Mouse (Mus musculus) heart, postnatal 4 days (tissue): ENCODE results near the gene Mx1. TPM values are rescaled to one million over a fixed set of nuclear protein-coding genes. Genes with fewer than 3 reads are reported as not detected.

ENCODE experiments used
- DNase-seq: peaks from one replicate; pipeline ENCODE4 v3.0.0; 2021
- total RNA-seq, 2 experiments: library from RNA; stranded (reverse); gene quantifications; 2 replicates each; pipeline ENCODE4 v1.2.3; 2021

The Mx1 gene
- total RNA-seq, 2 experiments from 2014 or later: 0.25 to 0.74 TPM

DNA sequence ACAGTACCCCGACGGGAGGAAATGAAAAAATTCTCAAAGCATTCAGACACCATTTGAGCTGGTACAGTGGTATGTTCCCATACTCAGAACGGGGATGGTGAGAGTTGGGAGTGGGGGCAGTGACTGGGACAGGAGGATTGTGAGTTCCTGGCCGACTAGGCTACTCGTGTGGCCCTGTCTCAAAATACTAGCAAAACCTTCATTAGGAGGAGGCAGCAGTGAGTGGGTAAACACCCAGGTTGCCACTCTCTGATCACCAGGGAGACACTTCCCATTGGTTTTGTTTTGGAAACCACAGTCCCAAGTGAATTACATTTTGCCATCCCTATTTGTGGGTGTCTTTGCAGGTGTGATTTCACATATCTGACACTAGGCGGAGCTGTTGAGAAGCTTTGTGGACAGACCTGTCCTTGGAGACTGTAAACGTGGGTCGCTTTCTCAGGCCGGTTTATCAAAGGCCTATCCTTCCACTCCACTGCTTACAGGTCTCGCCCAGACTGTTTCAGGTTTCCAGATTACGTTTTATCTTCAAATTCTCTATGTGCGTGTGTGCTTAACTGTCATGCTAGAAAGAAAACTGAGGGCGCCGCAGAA lies 18.9 kb downstream of the Mx1 start:
- DNase-seq: peak; percentile 53

DNA sequence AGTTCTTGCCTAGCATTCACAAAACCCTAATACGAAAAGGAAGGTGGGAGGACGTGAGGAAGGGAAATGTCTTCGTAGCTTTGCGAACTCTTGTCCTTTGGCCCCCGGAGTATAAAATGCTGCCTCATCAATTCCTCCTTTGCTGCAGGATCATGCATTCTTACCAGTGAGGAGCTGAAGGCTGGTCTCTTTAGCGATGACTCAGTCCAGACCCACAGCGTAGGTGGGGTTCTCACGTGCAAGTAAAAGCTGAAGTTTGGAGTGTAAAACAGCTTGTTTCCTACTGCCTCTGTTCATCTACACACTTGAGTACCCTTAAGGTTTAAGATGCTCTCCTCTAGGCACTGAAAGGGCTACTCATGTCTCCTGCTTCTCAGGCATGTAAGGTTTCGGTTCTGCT lies 20.7 kb downstream of the Mx1 start:
- DNase-seq: no peak

DNA sequence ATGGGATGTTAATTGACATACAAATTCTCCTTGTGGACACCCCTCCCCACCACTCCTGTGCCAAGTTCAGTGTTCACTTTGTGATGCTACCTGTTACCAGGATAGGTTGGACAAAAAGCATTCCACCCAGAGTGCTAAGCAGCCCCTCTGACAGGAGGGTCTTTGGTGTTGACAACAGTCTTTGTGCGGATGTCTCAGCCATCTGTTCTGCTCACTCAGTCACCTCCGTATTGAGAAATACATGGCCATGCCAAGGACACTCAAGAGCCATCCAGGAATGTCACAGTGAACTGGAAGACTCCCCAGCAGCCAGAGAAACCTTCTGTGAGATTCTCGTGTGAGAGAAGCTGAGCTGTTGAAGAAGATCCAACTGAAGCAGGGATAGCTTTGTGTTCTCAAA lies 24.5 kb downstream of the Mx1 start:
- no peak for DNase-seq

DNA sequence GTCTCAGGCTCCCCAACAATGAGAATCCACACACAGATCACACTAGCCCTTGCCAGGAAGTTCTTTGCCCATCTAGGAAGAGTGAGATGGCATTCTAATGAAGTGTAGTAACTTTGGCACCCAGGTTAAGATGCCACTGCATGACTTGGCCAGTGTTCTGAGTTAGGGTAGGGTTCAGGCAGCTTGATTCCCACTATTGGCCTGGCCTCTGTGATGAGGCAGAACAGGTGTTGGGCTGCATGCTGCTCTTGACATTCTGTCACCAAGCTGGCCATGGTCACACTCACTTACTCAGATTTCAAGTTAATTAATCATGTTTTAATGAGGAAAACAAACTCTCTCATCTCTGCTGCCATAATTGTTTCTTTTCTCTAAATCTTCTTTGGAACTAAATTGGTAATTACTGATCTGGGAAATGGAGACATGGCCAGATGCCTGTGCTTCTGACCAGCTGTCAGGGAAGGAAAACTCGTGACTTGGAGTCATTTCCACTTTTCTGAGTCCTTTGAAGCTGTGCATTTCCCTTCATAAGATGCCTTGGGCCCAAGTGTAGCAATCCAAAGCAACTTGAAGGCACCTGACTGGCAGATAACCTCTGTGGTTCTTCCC lies 25.2 kb downstream of the Mx1 start:
- no peak for DNase-seq

DNA sequence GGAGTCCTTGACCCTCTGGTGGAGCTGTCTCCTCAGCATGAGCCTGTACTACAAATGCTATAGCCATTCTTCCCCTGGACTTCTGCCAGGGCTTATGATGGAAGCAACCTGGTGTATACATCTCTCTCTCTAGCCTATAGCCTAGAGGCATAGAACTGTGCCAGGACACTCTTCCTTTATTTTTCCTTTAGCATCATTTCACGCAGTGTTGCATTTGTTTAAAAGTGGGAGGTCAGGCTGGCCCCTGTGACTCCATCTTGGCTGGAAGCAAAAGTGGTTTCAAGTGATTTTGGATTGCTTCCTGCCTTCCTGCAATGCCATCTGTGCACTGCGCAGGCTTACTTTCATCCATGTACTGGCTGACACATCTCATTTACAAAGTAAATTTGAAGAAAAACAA lies 28.5 kb downstream of the Mx1 start:
- no peak for DNase-seq

DNA sequence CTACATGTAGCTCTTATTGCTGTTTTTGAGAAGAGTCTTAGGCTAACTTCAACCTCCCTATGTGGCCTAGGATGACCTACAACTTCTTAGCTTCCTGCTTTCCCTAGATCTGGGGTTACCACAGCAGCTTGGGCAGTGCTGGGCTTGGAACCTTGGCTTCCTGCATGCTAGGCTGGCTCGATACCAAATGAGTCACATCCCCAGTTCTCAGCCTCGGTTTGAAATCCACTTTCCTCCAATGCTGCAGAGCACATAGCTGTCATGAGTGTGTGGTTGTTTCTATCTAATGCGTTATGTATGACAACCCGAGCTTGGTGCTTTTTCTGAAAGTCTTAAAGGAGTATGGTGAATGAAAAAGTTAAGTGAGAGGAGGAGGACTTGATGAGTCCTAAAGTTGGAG lies 31.4 kb downstream of the Mx1 start:
- DNase-seq: peak; percentile 51

DNA sequence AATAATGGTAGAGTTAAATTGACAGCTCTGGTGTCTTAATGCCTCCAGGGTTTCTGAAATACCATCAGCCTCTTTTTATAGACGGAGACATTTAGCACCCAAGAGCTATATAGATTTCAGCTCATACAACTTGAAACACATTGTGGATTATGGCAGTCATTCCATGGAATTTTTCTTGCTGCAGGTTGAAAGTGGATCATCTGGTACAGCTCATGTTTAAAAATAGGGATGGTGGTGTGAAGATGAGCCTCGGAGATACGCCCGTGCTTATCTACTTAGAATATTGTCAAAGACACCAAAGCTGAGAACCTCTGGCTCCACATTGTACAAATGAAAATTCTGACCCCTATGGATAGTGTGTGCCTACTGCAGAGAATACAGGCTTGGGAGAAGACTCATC lies 32.6 kb downstream of the Mx1 start:
- no peak for DNase-seq

DNA sequence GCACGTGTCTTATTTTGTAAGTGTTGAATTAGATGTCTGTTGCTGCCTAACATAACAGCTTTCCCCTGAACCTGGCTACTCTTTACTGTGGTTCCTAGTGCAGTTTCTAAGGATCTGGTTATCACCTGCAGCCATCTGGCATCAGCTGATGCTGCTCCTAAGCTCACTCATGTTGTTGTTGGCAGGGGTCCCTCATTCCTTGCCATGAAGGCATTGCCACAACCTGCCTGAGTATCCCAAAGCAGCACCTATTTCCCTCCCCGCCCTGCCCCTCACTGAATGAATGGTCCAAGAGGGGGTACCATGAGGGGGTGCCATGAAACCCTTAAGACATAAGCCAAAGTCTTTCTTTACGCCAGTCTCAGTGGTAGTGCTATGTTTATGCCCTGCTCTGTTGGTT lies 34.7 kb downstream of the Mx1 start:
- no peak for DNase-seq

DNA sequence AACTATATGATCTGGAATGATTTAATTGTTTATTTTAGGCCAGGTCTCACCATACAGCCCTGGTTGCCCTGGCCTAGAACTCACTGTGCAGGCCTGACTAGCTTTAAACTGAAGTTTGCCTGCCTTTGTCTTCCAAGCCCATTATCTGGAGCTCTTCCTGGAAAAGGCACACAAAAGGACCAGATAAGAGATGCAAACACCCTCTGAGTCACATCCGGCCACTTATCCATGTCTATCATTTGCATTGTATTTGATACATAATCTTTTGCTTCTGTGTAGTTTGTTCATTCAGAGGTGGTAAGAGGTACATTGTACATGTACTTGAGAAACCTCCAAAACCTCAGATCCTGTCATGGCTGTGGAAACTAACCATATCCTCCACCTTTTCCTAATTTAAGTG lies 39.1 kb downstream of the Mx1 start:
- DNase-seq: no peak

DNA sequence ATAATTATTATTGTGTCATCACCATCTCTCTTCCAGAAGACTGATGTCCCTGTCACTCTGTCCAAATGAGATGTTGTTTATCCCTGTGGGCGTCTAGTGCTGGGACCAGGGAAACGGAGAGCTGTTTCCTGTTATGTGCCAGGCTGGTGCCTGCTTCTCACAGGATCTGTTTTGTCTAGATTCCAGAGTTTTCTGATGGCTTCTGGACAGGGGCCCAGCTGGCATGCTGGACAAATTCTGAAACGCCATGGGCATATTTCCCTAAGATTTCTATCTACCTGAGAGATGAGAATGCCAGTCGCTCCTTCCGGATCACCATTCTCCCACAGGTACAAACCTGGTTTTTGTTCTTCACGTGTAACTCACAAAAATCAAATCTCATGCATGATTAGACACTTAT lies 41.0 kb downstream of the Mx1 start:
- no peak for DNase-seq

DNA sequence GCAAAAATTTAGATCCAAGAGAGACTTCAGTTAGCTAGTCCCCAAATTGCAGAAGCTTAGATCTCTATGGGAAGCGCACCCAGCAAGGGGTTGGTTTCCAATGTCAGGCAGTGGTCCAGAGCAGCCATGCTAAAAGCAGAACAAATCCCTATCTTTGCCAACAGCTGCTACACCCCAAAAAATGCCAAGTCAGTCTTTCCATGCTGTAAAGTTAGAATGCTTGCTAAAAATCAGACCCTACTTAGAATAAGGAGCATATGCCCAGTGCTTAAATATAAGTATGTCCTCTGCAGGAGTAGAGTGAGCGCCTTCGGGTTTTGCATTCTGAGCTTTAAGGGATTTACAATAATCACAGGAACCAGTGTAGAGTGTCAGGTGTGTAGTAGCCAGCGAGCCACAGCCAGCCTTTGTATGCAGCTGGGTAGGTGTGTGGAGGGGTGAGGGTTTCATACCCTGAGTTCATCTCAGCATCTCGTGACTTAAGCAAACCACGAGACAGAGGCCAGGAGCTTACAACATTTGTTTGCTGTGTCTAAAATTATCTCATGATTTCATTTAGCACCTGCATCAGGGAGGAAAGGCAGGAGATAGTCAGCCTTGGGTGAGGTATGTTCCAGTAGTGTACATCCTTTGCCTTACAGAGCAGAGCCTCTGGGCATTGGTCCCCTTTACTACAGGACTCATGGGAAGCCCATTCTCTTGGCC lies 43.8 kb downstream of the Mx1 start:
- no peak for DNase-seq

DNA sequence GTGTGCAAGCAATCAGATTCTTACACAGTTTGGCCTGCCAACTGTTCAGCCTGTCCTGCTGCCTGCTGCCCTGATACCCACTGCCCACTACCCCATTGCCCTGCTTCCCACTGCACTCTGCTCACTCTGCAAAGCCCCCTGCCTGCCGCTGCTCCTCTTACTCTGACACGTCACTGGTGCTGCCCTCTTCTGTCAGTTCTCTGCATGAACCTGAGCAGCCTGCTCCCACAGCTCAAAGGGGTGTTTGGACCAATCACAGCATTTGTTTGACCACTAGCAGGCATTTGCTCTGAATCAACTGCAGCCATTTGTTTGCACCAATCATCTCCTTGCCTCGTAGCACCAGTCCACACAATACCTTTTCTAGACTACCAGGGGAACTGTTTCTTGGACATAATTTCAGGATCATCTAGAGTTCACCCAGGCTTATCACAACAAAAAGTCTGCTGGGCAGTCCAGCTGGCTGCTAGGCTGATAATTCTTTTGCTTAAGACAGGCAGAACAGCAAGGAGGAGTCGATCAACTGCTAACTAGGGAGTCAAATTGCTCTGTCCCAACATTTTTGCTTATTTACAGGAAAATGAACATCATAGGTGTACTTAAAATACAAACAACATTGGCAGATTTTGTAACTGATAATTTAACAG lies 44.7 kb downstream of the Mx1 start:
- peak; percentile 80 for DNase-seq

DNA sequence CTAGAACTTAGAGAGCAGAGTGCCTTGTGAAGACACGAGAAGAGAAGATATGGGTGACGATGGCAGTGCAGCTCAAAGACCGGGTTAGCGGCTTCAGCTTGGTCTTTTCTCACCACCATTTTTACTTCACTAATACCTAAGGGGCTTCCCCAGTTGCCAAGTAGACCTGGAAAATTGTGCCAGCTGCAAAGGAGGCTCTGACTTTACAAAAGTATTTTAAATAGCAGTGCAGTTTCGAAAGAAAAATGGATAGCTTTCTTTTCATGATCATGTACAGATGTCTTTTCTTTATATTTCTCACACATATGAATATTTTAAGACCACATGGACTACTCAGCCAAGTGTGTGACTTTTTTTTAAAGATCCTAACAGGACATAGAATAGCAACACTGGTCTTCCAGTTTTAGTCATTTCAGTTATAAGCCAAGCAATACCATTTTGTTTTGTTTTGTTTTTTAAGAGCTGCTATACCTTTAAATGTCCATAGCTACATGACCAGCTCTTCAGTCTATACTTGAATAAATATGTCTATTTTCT lies 57.2 kb downstream of the Mx1 start:
- DNase-seq: no peak

DNA sequence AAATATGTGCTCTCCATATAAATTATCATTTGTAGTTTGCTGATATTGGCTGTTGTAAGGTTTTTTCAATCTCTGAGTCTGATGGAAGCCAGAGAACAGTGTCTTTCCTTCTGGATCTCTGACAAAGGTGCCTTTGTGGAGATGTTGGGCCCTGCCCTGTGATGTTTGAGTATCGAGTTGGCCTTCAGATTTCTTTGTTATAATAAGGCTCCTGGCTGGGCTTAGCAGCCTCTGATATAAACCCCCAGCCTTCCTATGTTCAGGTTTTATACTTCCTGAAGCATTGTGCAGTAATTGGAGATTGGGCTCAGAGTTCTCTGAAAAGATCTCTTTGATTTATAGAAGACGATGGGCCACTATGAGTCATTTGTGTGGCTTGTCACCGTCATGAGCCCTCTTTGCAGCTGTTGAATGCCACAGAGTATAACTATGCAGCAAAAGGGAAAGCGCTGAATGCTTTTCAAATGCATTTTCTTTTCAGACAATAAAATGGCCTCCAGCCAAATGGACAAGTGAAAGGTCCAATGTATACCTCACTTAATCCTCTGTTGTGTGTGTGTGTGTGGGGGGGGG lies 60.4 kb downstream of the Mx1 start:
- DNase-seq: no peak

DNA sequence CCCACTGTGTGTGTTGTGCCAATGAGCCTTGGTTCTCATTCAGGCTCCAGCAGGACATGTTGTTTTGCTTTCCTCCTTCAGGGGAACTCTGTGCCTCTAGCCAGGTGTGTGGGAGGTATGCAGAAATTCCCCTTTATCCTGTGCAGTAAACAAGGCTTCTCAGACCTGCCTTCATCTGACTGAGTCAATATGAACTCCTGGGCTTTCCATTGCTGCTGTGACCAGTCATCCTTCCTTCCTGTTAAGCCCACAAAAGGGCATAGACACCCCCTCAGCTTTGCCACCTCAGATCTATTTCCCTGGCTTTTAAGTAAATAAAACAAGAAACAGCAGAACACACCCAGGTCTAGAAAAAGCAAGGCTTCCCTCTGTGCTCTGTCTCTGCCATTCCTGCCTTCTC lies 61.0 kb downstream of the Mx1 start:
- DNase-seq: no peak

DNA sequence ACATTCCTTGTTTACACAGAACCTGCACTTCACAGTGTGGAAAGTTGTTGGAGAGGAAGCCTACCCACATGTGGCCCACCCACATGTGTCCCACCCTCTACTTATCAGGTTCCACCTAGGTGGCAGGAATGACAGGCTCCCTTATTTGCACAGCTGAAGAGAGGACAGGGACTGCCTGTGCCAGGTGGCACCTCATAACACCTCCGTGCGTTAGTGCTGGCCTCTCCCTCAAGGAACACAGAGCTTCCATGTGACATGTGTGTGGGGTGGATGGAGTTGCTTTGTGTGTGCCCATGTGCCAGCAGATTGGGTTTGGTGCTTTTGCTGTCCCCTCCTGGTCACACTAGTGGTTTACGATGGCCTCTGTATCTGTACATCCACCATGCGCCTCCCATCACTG lies 62.7 kb downstream of the Mx1 start:
- no peak for DNase-seq

DNA sequence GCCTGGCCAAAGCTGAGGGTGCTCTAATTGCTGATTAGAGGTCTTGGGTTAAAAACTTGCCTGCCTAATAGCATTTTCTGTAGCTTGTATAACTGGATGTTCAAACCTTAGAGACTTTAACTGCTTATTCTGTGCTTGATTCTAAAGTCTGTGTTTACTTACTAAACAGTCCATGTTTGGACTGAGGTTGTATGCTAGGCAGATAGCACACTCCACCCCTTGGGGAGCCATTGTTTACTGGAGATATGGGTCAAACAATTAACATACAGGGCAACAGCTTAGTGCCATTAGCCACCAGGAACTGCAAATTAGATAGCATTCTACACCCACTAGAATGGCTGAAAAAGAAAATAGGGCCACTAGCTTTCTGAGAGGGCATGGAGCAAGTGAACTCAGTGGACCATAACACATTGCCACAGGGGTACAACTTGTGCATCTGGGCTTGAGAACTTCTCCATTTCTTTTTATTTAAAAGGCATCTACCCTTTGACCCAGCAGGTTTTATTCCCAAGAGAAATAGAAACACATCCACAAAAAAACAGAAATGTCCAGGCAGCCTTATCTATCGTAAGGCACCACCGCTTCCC lies 64.7 kb downstream of the Mx1 start:
- DNase-seq: no peak

Other genes starting within 250 kb of the Mx1 start
- gene Bace2, start 106.2 kb downstream of the Mx1 start, total RNA-seq: 10 to 100 TPM; 36.4 to 40.2 TPM
- not detected for gene Fam3b, start 51.9 kb upstream of the Mx1 start, total RNA-seq
- gene Tmprss2, start 148.3 kb upstream of the Mx1 start, total RNA-seq: not detected